Mouse (Mus musculus) neural tube, embryonic 12.5 days (tissue): ENCODE results near the gene Trib3. TPM values are rescaled to one million over a fixed set of nuclear protein-coding genes. Genes with fewer than 3 reads are reported as not detected.
"Not testable (repeated sequence)": the region's sequence is repeated elsewhere in the genome, so short reads cannot be mapped to it uniquely, and the experiment has no call there.

Experiments
- ATAC-seq: fragments of 200-750 bp; cut with Nextera tagmentation; 2 replicates; pipeline ENCODE4 v1.8.0; 2017; ENCODE audit warnings: low read depth, mild to moderate bottlenecking, moderate TSS enrichment, moderate library complexity; ENCODE audit not compliant: low FRiP score
- H3K27ac ChIP-seq: fragments of 300-500 bp; sonication (generic); 2 replicates; pipeline ENCODE4 v1.5.1; 2016
- H3K27me3 ChIP-seq: fragments of 300-500 bp; sonication (generic); replicated peaks from 2 replicates; pipeline ENCODE4 v1.6.1; 2016; ENCODE audit warnings: mild to moderate bottlenecking
- H3K36me3 ChIP-seq: fragments of 300-500 bp; sonication (generic); 2 replicates; pipeline ENCODE4 v1.6.1; 2016; ENCODE audit warnings: mild to moderate bottlenecking
- H3K4me1 ChIP-seq: fragments of 300-500 bp; sonication (generic); 2 replicates; pipeline ENCODE4 v1.6.1; 2016
- H3K4me2 ChIP-seq: fragments of 300-500 bp; sonication (generic); replicated peaks from 2 replicates; pipeline ENCODE4 v1.6.1; 2016; ENCODE audit warnings: mild to moderate bottlenecking
- H3K4me3 ChIP-seq: fragments of 300-500 bp; sonication (generic); 2 replicates; pipeline ENCODE4 v1.5.1; 2016
- H3K9ac ChIP-seq: fragments of 300-500 bp; sonication (generic); 2 replicates; pipeline ENCODE4 v1.6.1; 2016; ENCODE audit warnings: mild to moderate bottlenecking
- H3K9me3 ChIP-seq: fragments of 300-500 bp; sonication (generic); 2 replicates; pipeline ENCODE4 v1.6.1; 2016; ENCODE audit warnings: mild to moderate bottlenecking
- WGBS: fragments of 180-500 bp; shearing (Covaris S2); methylation state at CpG from one replicate; pipeline ENCODE4 v1.1.7; 2016; 5-methylcytosine and 5-hydroxymethylcytosine counted together
- polyA plus RNA-seq: library from polyadenylated mRNA; unstranded; fragments of >200 nt; fragmentation: Nextera tagmentation; extraction: Ambion mirVana; gene quantifications from 2 replicates; pipeline ENCODE4 v1.2.1, GENCODE M21; 2016

Gene Trib3
- polyA plus RNA-seq, 1 experiment from 2014 or later = 2.3 TPM

GRCm38 (mm10) chr2:152293727-152294475 is 49.9 kb downstream of the Trib3 start, which contains the start of gene Tbc1d20:
Tbc1d20 (plus strand) TSS chr2:152293828.
- peak within 1 kb of the TSS; percentile 97 for H3K4me3 ChIP-seq
- H3K4me1 ChIP-seq = peaks cover 16% of the 10 kb centered on the region
- peak within 1 kb of the TSS; percentile 59; the same call in 1 of the 2 replicates for H3K27ac ChIP-seq
- WGBS = 1% methylated on average over 69 of the region's 70 CpGs
- H3K4me2 ChIP-seq = peak within 1 kb of the TSS; percentile 78
- no peaks in the 10 kb centered on the region for H3K9me3 ChIP-seq
- peak within 1 kb of the TSS; percentile 91 for H3K9ac ChIP-seq
- H3K27me3 ChIP-seq = no peaks in the 10 kb centered on the region
- no peaks in the 10 kb centered on the region; the same call in 1 of the 2 replicates for H3K36me3 ChIP-seq
- ATAC-seq = peak; percentile 97

GRCm38 (mm10) chr2:152293179-152293726 is 50.6 kb downstream of the Trib3 start:
- Histone ChIP-seq H3K36me3 (no peaks in the 10 kb centered on the region; the same call in 1 of the 2 replicates), H3K27me3 (no peaks in the 10 kb centered on the region), H3K4me3 (peak overlapping the region; percentile 97), H3K9me3 (no peaks in the 10 kb centered on the region), H3K4me1 (peaks cover 16% of the 10 kb centered on the region), H3K4me2 (peak overlapping the region; percentile 78), H3K9ac (peak overlapping the region; percentile 91; the same call in 1 of the 2 replicates), H3K27ac (no peak overlapping the region)
- 2% methylated on average over 15 of the region's 15 CpGs for WGBS
- peak; percentile 68 for ATAC-seq

- Histone ChIP-seq H3K9me3 (no peaks in the 10 kb centered on the region), H3K4me3 (no peak overlapping the region), H3K27me3 (no peaks in the 10 kb centered on the region), H3K9ac (no peak overlapping the region), H3K27ac (no peak overlapping the region), H3K4me2 (no peak overlapping the region), H3K36me3 (peaks cover 4% of the 10 kb centered on the region; the same call in 1 of the 2 replicates), H3K4me1 (peaks cover 16% of the 10 kb centered on the region)
- no peak for ATAC-seq
- 56% methylated on average over 2 of the region's 2 CpGs for WGBS
These were observed 51.4 kb downstream of the Trib3 start for GRCm38 (mm10) chr2:152292475-152292874.

GRCm38 (mm10) chr2:152289623-152290022 is 54.2 kb downstream of the Trib3 start:
- H3K9ac ChIP-seq, H3K4me3 ChIP-seq, H3K27me3 ChIP-seq, H3K9me3 ChIP-seq, H3K27ac ChIP-seq, H3K4me1 ChIP-seq, H3K4me2 ChIP-seq, ATAC-seq: not testable (repeated sequence)
- 91% methylated on average over 2 of the region's 2 CpGs for WGBS
- peaks cover 22% of the 10 kb centered on the region for H3K36me3 ChIP-seq

GRCm38 (mm10) chr2:152288046-152288445 is 55.8 kb downstream of the Trib3 start:
- no peak for ATAC-seq
- WGBS = 83% methylated on average over 8 of the region's 8 CpGs
- no peak overlapping the region for H3K4me2 ChIP-seq
- H3K27me3 ChIP-seq = no peaks in the 10 kb centered on the region
- H3K4me3 ChIP-seq = no peak overlapping the region
- no peaks in the 10 kb centered on the region for H3K9me3 ChIP-seq
- H3K4me1 ChIP-seq = no peaks in the 10 kb centered on the region
- H3K36me3 ChIP-seq = peaks cover 38% of the 10 kb centered on the region
- H3K27ac ChIP-seq = no peak overlapping the region
- H3K9ac ChIP-seq = no peak overlapping the region

- H3K9me3 ChIP-seq = no peaks in the 10 kb centered on the region
- H3K4me1 ChIP-seq = no peaks in the 10 kb centered on the region
- no peak overlapping the region for H3K4me3 ChIP-seq
- peaks cover 43% of the 10 kb centered on the region for H3K36me3 ChIP-seq
- WGBS = 92% methylated on average over 5 of the region's 5 CpGs
- H3K27ac ChIP-seq = no peak overlapping the region
- no peak overlapping the region for H3K4me2 ChIP-seq
- no peaks in the 10 kb centered on the region for H3K27me3 ChIP-seq
- ATAC-seq = no peak
- no peak overlapping the region for H3K9ac ChIP-seq
These were observed 56.3 kb downstream of the Trib3 start for GRCm38 (mm10) chr2:152287560-152287959.

Other genes starting within 250 kb of the Trib3 start
- 19.5 and 20.2 TPM in 2 replicates for gene Srxn1, start 238.5 kb downstream of the Trib3 start, polyA plus RNA-seq
- gene Tcf15, start 200.5 kb downstream of the Trib3 start, polyA plus RNA-seq = 22.6 and 26.3 TPM in 2 replicates
- gene Csnk2a1, start 117.2 kb downstream of the Trib3 start, polyA plus RNA-seq = 87.0 and 118 TPM in 2 replicates
- gene Tbc1d20, start 50.2 kb downstream of the Trib3 start, polyA plus RNA-seq = 40.0 and 40.4 TPM in 2 replicates
- gene Rbck1, start 11.4 kb downstream of the Trib3 start, polyA plus RNA-seq = 87.0 and 90.6 TPM in 2 replicates
- 14.7 and 16.5 TPM in 2 replicates for gene Nrsn2, start 32.6 kb upstream of the Trib3 start, polyA plus RNA-seq
- 18.5 and 18.9 TPM in 2 replicates for gene Sox12, start 54.0 kb upstream of the Trib3 start, polyA plus RNA-seq
- gene Zcchc3, start 71.0 kb upstream of the Trib3 start, polyA plus RNA-seq = 47.9 and 49.8 TPM in 2 replicates
- gene 6820408C15Rik, start 71.6 kb upstream of the Trib3 start, polyA plus RNA-seq = 0.53 and 0.61 TPM in 2 replicates
- not detected in 2 replicates for gene Defb23, start 120.6 kb upstream of the Trib3 start, polyA plus RNA-seq
- not detected in 2 replicates for gene Defb20, start 133.0 kb upstream of the Trib3 start, polyA plus RNA-seq
- gene Defb22, start 146.1 kb upstream of the Trib3 start, polyA plus RNA-seq = not detected in 2 replicates
- not detected in 2 replicates for gene Defb26, start 167.7 kb upstream of the Trib3 start, polyA plus RNA-seq
- gene Defb28, start 174.2 kb upstream of the Trib3 start, polyA plus RNA-seq = not detected in 2 replicates
- not detected in 2 replicates for gene Defb29, start 196.1 kb upstream of the Trib3 start, polyA plus RNA-seq
- gene Gm17416, start 225.3 kb upstream of the Trib3 start, polyA plus RNA-seq = not detected in 2 replicates
- not detected in 2 replicates for gene Defb21, start 228.7 kb upstream of the Trib3 start, polyA plus RNA-seq
- gene Defb19, start 236.3 kb upstream of the Trib3 start, polyA plus RNA-seq = not detected in 2 replicates